Mouse (Mus musculus): ENCODE measurements around the gene Batf2. TPM values are rescaled to one million over a fixed set of nuclear protein-coding genes. Genes with fewer than 3 reads are reported as not detected.

The Batf2 gene
- total RNA-seq, 2 experiments from 2014 or later: 0.23 to 0.75 TPM

DNA sequence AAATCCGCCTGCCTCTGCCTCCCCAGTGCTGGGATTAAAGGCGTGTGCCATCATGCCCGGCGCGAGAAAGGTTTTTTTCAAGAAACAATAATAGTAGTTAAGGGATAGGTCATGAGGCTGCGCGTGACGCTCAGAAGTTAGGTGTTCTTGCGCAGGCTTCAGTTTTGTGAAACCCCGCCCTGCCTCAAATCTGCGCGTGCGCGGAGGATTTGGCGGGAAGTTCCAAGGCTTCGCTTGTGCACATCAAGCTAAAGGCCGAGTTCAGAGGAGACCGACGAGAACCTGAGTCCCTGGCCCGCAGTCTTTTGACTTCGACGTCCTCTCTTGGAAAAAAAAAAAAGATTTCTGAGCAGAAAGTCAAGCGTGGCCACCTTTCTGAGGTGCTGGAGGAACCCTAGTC, 43.3 kb downstream of the Batf2 start, which contains the start of gene Majin:
Gene Majin (plus strand): TSS at position 258 of the 400 bp plus-strand sequence.
- Histone ChIP-seq H3K27ac (no peak within 1 kb of the TSS), H3K4me3 (no peak within 1 kb of the TSS)
- intact Hi-C loops (cut with DNase I): no loop called here
- DNase-seq: no peak
- TF ChIP-seq CTCF (IDR thresholded peaks at IDR 0.05): no peak

DNA sequence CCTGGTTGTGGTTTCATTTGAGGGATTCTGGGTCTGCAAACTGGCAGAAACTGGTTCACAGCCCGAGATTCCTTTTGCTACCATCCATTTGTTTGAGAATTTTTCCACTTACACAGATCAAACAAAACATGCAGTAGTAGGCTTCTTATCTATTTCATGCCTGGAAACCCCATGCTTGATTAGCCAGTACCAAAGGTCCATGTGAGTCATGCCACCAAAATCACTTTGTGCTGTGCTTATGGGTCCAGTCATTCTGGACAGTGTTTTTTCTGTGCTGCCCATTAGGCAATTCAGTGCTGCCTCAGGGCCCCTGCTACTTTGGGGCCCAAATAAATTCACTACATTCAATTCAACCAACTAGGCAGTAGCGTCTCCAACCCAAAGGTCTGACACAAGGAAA, 63.5 kb downstream of the Batf2 start:
- no peak for DNase-seq
- H3K27ac ChIP-seq: no peak overlapping the region
- no peak overlapping the region for H3K4me3 ChIP-seq
- TF ChIP-seq CTCF (IDR thresholded peaks at IDR 0.05): no peak
- intact Hi-C loops (cut with DNase I): no loop called here

GRCm38 (mm10) chr19:6206716-6207115, 65.9 kb downstream of the Batf2 start:
- no peak overlapping the region; the same call in 1 of the 2 replicates for H3K27ac ChIP-seq
- no peak for DNase-seq
- H3K4me3 ChIP-seq: no peak overlapping the region
- intact Hi-C loops (cut with DNase I): no loop called here
- no peak for TF ChIP-seq CTCF (IDR thresholded peaks at IDR 0.05)

GRCm38 (mm10) chr19:6216046-6216705, 75.4 kb downstream of the Batf2 start:
- no peak overlapping the region for H3K27ac ChIP-seq
- no peak overlapping the region for H3K4me3 ChIP-seq
- no peak for TF ChIP-seq CTCF (IDR thresholded peaks at IDR 0.05)
- intact Hi-C loops (cut with DNase I): no loop called here
- no peak for DNase-seq

GRCm38 (mm10) chr19:6218606-6219005, 77.8 kb downstream of the Batf2 start:
- TF ChIP-seq CTCF (IDR thresholded peaks at IDR 0.05): no peak
- intact Hi-C loops (cut with DNase I): no loop called here
- H3K27ac ChIP-seq: no peak overlapping the region
- DNase-seq: no peak
- no peak overlapping the region for H3K4me3 ChIP-seq

Other genes starting within 250 kb of the Batf2 start
- under 1 TPM; 0.10 to 0.20 TPM for gene Tigd3, start 246.8 kb upstream of the Batf2 start, total RNA-seq (2021)
- gene Dpf2, start 228.0 kb upstream of the Batf2 start, total RNA-seq (2021): 10 to 100 TPM; 87.8 to 88.4 TPM
- gene Cdc42ep2, start 216.2 kb upstream of the Batf2 start, total RNA-seq (2021): 10 to 100 TPM in 1 of 2 experiments, 1 to 10 TPM in 1; 8.2 to 14.3 TPM
- gene Pola2, start 176.8 kb upstream of the Batf2 start, total RNA-seq (2021): 1 to 10 TPM; 8.9 to 9.2 TPM
- not detected for gene Slc22a20, start 154.8 kb upstream of the Batf2 start, total RNA-seq (2021)
- 10 to 100 TPM; 87.0 to 93.7 TPM for gene Capn1, start 125.1 kb upstream of the Batf2 start, total RNA-seq (2021)
- 10 to 100 TPM; 17.1 to 20.6 TPM for gene Syvn1, start 94.4 kb upstream of the Batf2 start, total RNA-seq (2021)
- 10 to 100 TPM; 24.6 to 30.9 TPM for gene Mrpl49, start 83.2 kb upstream of the Batf2 start, total RNA-seq (2021)
- 100 to 1,000 TPM; 410 to 473 TPM for gene Fau, start 83.1 kb upstream of the Batf2 start, total RNA-seq (2021)
- 1 to 10 TPM; 8.3 to 8.5 TPM for gene Znhit2, start 79.8 kb upstream of the Batf2 start, total RNA-seq (2021)
- gene Tm7sf2, start 72.6 kb upstream of the Batf2 start, total RNA-seq (2021): 1 to 10 TPM; 4.6 TPM
- gene Vps51, start 63.8 kb upstream of the Batf2 start, total RNA-seq (2021): 10 to 100 TPM; 20.6 to 23.9 TPM
- gene Tmem262, start 61.0 kb upstream of the Batf2 start, total RNA-seq (2021): not detected
- gene Gm28374, start 58.7 kb upstream of the Batf2 start, total RNA-seq (2021): not detected
- gene Zfpl1, start 56.0 kb upstream of the Batf2 start, total RNA-seq (2021): 10 to 100 TPM; 11.2 to 13.1 TPM
- gene Cdca5, start 56.0 kb upstream of the Batf2 start, total RNA-seq (2021): not detected
- not detected for gene AC131692.1, start 46.6 kb upstream of the Batf2 start, total RNA-seq (2021)
- gene Naaladl1, start 35.2 kb upstream of the Batf2 start, total RNA-seq (2021): not detected
- 1 to 10 TPM; 9.2 to 9.3 TPM for gene Sac3d1, start 22.3 kb upstream of the Batf2 start, total RNA-seq (2021)
- 10 to 100 TPM in 1 of 2 experiments, 1 to 10 TPM in 1; 9.0 to 10.0 TPM for gene Snx15, start 12.7 kb upstream of the Batf2 start, total RNA-seq (2021)
- 10 to 100 TPM; 57.5 to 70.8 TPM for gene Arl2, start 565 bp downstream of the Batf2 start, total RNA-seq (2021)
- not detected for gene Majin, start 43.4 kb downstream of the Batf2 start, total RNA-seq (2021)
- not detected for gene Gpha2, start 85.4 kb downstream of the Batf2 start, total RNA-seq (2021)
- 10 to 100 TPM; 35.6 to 37.7 TPM for gene Ppp2r5b, start 94.9 kb downstream of the Batf2 start, total RNA-seq (2021)
- gene Atg2a, start 100.7 kb downstream of the Batf2 start, total RNA-seq (2021): 10 to 100 TPM; 18.4 to 19.0 TPM
- gene Ehd1, start 135.7 kb downstream of the Batf2 start, total RNA-seq (2021): 10 to 100 TPM; 28.4 to 32.3 TPM
- 1 to 10 TPM; 6.0 to 6.4 TPM for gene Cdc42bpg, start 165.5 kb downstream of the Batf2 start, total RNA-seq (2021)
- 1 to 10 TPM; 7.0 to 7.8 TPM for gene Men1, start 194.0 kb downstream of the Batf2 start, total RNA-seq (2021)
- 10 to 100 TPM; 13.1 to 14.2 TPM for gene Map4k2, start 200.2 kb downstream of the Batf2 start, total RNA-seq (2021)
- 10 to 100 TPM; 95.2 to 98.6 TPM for gene Sf1, start 222.7 kb downstream of the Batf2 start, total RNA-seq (2021)
- over 10,000 TPM in 1 of 2 experiments, 1,000 to 10,000 TPM in 1; 6,181 to 10,031 TPM for gene Pygm, start 243.4 kb downstream of the Batf2 start, total RNA-seq (2021)

Data from gastrocnemius, adult 2 months (tissue).